Mouse (Mus musculus) forebrain, embryonic 11.5 days (tissue): Measurements from ENCODE around the gene Anks3. TPM values are rescaled to one million over a fixed set of nuclear protein-coding genes. Genes with fewer than 3 reads are reported as not detected.

Experiments used
- ATAC-seq: fragments of 200-750 bp; cut with Nextera tagmentation; replicated peaks from 2 replicates; pipeline ENCODE4 v1.8.0; 2017; ENCODE audit warnings: moderate TSS enrichment; ENCODE audit not compliant: low FRiP score
- DNase-seq: peaks from one replicate; pipeline ENCODE4 v3.0.0-alpha.2; 2017; ENCODE audit warnings: low spot score
- H3K27ac ChIP-seq: fragments of 300-500 bp; sonication (generic); 2 replicates; pipeline ENCODE4 v1.5.1; 2014; ENCODE audit warnings: low read depth, low read length
- H3K27me3 ChIP-seq: fragments of 300-500 bp; sonication (generic); 2 replicates; pipeline ENCODE4 v1.6.1; 2014; ENCODE audit warnings: mild to moderate bottlenecking, low read length, mixed read lengths; ENCODE audit not compliant: control insufficient read depth, insufficient read depth
- H3K36me3 ChIP-seq: fragments of 300-500 bp; sonication (generic); 2 replicates; pipeline ENCODE4 v1.6.1; 2014; ENCODE audit warnings: mild to moderate bottlenecking, low read length, moderate library complexity, mixed read lengths; ENCODE audit not compliant: control insufficient read depth, insufficient read depth
- H3K4me1 ChIP-seq: fragments of 300-500 bp; sonication (generic); replicated peaks from 2 replicates; pipeline ENCODE4 v1.6.1; 2014; ENCODE audit warnings: low read length, mixed read lengths; ENCODE audit not compliant: control insufficient read depth, insufficient read depth
- H3K4me2 ChIP-seq: fragments of 300-500 bp; sonication (generic); 2 replicates; pipeline ENCODE4 v1.6.1; 2014; ENCODE audit warnings: low read depth, mild to moderate bottlenecking, low read length, moderate library complexity, mixed read lengths; ENCODE audit not compliant: severe bottlenecking
- H3K4me3 ChIP-seq: fragments of 300-500 bp; sonication (generic); 2 replicates; pipeline ENCODE4 v1.5.1; 2014; ENCODE audit warnings: low read depth, low read length
- H3K9ac ChIP-seq: fragments of 300-500 bp; sonication (generic); 2 replicates; pipeline ENCODE4 v1.6.1; 2014; ENCODE audit warnings: low read length
- H3K9me3 ChIP-seq: fragments of 300-500 bp; sonication (generic); 2 replicates; pipeline ENCODE4 v1.6.1; 2016; ENCODE audit warnings: low read length, mixed read lengths; ENCODE audit not compliant: control insufficient read depth
- WGBS: fragments of 180-500 bp; shearing (Covaris S2); extraction: QIAGEN DNeasy Blood & Tissue Kit; methylation state at CpG from one replicate; pipeline ENCODE4 v1.1.7; 2014; 5-methylcytosine and 5-hydroxymethylcytosine counted together
- polyA plus RNA-seq: library from polyadenylated mRNA; unstranded; fragments of >200 nt; fragmentation: Nextera tagmentation; extraction: Ambion mirVana; gene quantifications from 2 replicates; pipeline ENCODE4 v1.2.1, GENCODE M21; 2014

Gene Anks3
- polyA plus RNA-seq, 1 experiment from 2014 or later: 50.4 TPM

DNA sequence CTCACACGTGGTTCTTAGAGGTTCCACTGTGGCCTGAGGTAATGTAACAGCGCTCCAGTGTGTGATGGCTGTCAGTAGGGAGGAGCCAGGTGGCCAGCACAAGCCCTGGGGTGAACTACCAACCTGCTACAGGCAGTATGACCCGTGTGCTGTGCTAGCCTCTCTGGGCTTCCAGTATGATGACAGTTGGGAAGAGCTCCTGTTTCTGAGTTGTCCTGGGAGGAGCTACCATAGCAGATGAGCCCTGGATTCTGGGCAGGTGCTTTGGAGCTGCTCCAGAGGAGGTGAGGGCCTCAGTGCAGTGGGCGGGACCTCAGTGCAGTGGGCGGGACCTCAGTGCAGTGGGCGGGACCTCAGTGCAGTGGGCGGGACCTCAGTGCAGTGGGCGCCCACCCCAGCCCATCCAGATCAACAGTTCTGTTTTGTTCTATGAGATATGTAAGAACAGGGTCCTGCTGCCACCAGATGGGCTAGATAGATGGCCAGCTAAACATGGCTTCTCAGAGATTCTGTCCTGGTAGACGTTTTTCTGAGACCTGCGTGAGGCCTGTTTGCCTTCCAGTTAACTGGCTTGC is 51.8 kb downstream of the Anks3 start:
- ATAC-seq (no peak), DNase-seq (no peak)
- no peak overlapping the region for H3K9ac ChIP-seq
- no peak overlapping the region for H3K4me3 ChIP-seq
- no peaks in the 10 kb centered on the region for H3K4me1 ChIP-seq
- no peaks in the 10 kb centered on the region for H3K27me3 ChIP-seq
- 75% methylated on average over 10 of the region's 10 CpGs for WGBS
- no peaks in the 10 kb centered on the region for H3K36me3 ChIP-seq
- H3K27ac ChIP-seq: no peak overlapping the region
- no peaks in the 10 kb centered on the region for H3K9me3 ChIP-seq
- H3K4me2 ChIP-seq: no peak overlapping the region

DNA sequence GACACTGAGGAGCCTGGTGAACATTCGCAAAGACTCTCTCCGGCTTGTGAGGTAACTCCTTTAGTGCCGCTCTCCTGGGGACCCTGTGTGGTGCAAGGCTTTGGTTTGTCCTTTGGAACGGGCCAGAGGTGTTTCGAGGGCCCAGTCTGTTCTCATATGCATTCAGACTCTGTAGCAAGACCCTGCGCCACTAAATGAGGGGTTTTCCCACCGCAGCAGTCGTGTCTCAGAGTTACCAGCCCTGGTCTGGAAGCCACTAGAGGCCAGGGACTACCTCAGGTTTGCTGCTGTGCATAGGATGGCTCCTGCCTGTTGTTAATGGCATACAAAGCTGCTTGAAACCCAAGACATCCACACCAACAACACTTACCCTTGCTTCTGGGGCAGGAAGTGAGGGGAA is 53.2 kb downstream of the Anks3 start:
- H3K9me3 ChIP-seq: no peaks in the 10 kb centered on the region
- no peaks in the 10 kb centered on the region for H3K27me3 ChIP-seq
- DNase-seq (no peak), ATAC-seq (no peak)
- WGBS: 97% methylated on average over 8 of the region's 8 CpGs
- H3K4me2 ChIP-seq: no peak overlapping the region
- no peaks in the 10 kb centered on the region for H3K36me3 ChIP-seq
- no peak overlapping the region for H3K27ac ChIP-seq
- H3K4me1 ChIP-seq: no peaks in the 10 kb centered on the region
- H3K4me3 ChIP-seq: no peak overlapping the region
- H3K9ac ChIP-seq: no peak overlapping the region

DNA sequence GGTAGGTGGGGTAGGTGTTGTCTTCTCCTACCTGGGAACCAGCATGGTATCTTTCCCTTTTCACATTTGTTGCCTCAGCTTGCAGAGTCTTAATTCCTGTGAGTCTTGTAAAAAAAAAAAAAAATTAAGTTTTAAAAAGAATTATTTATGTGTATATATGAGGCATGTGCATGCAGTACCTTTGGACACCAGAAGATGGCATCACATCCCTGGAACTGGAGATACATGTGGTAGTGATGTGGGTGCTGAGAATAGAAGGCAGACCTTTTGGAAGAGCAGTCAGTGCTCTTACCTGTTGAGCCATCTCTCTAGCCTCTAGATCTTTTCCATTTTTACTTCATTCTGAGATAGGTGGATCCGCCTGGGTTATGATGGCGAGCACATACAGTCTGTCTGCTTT is 54.3 kb downstream of the Anks3 start:
- H3K9me3 ChIP-seq: no peaks in the 10 kb centered on the region
- H3K9ac ChIP-seq: no peak overlapping the region
- DNase-seq (no peak), ATAC-seq (no peak)
- WGBS: 96% methylated on average over 2 of the region's 2 CpGs
- H3K36me3 ChIP-seq: no peaks in the 10 kb centered on the region
- H3K4me1 ChIP-seq: no peaks in the 10 kb centered on the region
- H3K27me3 ChIP-seq: no peaks in the 10 kb centered on the region
- no peak overlapping the region for H3K4me2 ChIP-seq
- H3K4me3 ChIP-seq: no peak overlapping the region
- no peak overlapping the region for H3K27ac ChIP-seq

DNA sequence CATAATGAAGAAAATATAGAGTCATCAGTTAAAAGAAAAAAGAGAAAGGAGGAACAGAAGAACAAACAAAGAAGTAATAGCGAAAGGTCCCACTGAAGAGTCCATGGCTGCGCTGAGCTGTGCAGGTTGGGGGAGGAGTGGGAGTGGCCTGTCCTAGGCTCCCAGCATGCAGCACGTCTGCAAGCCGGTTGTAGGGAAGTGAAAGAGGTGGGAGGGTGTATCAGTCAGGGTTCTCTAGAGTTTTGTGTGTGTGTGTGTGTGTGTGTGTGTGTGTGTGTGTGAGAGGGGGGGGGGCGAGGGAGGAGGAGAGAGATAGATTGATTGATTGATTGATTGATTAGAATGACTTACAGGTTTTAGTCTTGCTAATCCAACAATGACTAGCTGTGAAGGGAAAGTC is 56.0 kb downstream of the Anks3 start:
- Histone ChIP-seq H3K27me3 (no peaks in the 10 kb centered on the region), H3K27ac (no peak overlapping the region), H3K9ac (no peak overlapping the region), H3K4me1 (no peaks in the 10 kb centered on the region), H3K36me3 (no peaks in the 10 kb centered on the region), H3K4me2 (no peak overlapping the region), H3K4me3 (no peak overlapping the region), H3K9me3 (no peaks in the 10 kb centered on the region)
- 49% methylated on average over 5 of the region's 5 CpGs for WGBS
- no peak for DNase-seq
- ATAC-seq: no peak

DNA sequence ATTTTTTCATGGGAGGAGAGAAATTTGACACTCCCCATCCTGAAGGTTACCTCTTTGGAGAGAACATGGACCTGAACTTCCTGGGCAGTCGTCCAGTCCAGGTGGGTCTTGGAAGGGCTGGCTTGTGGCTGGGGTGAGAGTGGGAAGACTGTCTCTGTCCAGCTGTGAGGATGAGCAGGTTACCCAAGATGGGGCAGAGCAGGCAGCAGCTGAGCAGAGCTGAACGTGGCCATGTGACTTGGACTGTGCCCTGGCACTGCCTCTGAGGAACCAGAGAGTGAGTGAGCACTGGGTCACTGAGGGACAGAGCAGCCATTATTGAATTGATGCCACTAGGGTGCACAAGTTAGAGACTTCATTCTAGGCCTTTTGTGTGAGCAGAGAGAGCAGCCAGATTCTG is 56.6 kb downstream of the Anks3 start:
- Histone ChIP-seq H3K4me2 (no peak overlapping the region), H3K27ac (no peak overlapping the region), H3K4me3 (no peak overlapping the region), H3K9me3 (no peaks in the 10 kb centered on the region), H3K27me3 (no peaks in the 10 kb centered on the region), H3K9ac (no peak overlapping the region), H3K36me3 (no peaks in the 10 kb centered on the region), H3K4me1 (no peaks in the 10 kb centered on the region)
- ATAC-seq (no peak), DNase-seq (no peak)
- WGBS: 80% methylated on average over 2 of the region's 2 CpGs

DNA sequence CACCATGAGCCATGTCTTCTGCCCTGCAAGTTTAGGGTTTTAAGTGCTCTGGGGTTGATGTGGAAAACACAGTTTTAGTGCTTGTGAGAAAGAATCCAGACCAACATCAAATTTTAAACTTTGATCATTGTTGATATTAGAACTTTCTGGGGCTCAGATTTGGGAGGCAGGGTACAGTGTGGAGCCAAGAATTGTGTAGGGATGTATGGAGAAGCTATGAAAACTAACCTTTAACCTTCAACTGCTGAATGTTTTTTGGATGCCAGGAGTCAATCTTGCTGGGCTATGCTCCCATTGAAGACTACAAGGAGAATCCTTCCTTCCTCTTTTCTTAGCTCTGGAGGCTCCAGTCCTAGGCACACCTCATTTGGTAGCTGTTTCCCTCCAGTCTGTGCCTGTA is 57.4 kb downstream of the Anks3 start:
- no peaks in the 10 kb centered on the region for H3K9me3 ChIP-seq
- no peak overlapping the region for H3K4me3 ChIP-seq
- no peak overlapping the region for H3K4me2 ChIP-seq
- H3K27ac ChIP-seq: no peak overlapping the region
- no peaks in the 10 kb centered on the region for H3K4me1 ChIP-seq
- H3K36me3 ChIP-seq: no peaks in the 10 kb centered on the region
- H3K9ac ChIP-seq: no peak overlapping the region
- DNase-seq: no peak
- ATAC-seq: no peak
- no peaks in the 10 kb centered on the region for H3K27me3 ChIP-seq

DNA sequence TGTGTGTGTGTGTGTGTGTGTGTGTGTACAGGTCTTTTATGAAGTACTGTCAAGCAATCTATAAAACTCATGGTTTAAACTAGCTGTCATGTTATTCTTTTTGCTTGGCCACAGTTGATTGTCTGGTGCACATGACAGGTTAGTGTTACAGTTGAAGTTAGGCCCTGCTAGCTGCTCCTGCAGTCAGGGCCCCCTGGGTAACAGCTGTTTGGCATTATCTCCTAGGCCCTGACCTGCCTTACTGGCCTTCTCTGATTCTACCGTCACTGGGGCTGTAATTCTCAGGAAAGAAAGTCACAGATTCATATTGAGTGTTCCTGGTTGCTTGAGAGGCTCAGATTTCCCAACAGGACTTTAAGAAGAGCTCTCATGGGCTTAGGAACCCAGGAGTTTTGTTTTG is 58.4 kb downstream of the Anks3 start:
- Histone ChIP-seq H3K4me3 (no peak overlapping the region), H3K4me1 (no peaks in the 10 kb centered on the region), H3K36me3 (no peaks in the 10 kb centered on the region), H3K4me2 (no peak overlapping the region), H3K27me3 (no peaks in the 10 kb centered on the region), H3K9ac (no peak overlapping the region), H3K27ac (no peak overlapping the region), H3K9me3 (no peaks in the 10 kb centered on the region)
- ATAC-seq: no peak
- 64% methylated on average over 1 of the region's 1 CpGs for WGBS
- no peak for DNase-seq

DNA sequence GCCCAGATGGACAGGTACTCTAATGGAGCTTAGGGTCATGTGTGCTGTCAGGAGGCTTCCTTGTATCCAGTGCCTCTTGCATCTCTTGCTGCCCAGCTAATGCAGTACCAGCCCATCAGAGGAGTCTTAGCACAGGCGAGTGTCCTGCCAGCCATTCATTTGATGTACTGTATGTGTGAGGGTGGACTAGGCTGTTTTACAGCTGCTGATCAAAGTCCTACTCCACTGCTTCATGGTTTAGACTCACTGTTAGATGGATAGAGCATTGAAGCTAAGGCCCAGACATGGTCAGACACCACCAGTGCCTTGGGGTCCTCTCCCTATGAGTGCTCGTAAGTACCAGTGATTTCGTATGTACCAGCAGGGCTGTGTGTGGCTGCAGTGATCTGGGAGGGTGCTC is 59.1 kb downstream of the Anks3 start:
- H3K9ac ChIP-seq: no peak overlapping the region
- no peak overlapping the region for H3K27ac ChIP-seq
- ATAC-seq: no peak
- no peak overlapping the region for H3K4me3 ChIP-seq
- WGBS: 80% methylated on average over 3 of the region's 3 CpGs
- no peaks in the 10 kb centered on the region for H3K9me3 ChIP-seq
- no peaks in the 10 kb centered on the region for H3K4me1 ChIP-seq
- no peaks in the 10 kb centered on the region for H3K27me3 ChIP-seq
- H3K36me3 ChIP-seq: no peaks in the 10 kb centered on the region
- DNase-seq: no peak
- H3K4me2 ChIP-seq: no peak overlapping the region

DNA sequence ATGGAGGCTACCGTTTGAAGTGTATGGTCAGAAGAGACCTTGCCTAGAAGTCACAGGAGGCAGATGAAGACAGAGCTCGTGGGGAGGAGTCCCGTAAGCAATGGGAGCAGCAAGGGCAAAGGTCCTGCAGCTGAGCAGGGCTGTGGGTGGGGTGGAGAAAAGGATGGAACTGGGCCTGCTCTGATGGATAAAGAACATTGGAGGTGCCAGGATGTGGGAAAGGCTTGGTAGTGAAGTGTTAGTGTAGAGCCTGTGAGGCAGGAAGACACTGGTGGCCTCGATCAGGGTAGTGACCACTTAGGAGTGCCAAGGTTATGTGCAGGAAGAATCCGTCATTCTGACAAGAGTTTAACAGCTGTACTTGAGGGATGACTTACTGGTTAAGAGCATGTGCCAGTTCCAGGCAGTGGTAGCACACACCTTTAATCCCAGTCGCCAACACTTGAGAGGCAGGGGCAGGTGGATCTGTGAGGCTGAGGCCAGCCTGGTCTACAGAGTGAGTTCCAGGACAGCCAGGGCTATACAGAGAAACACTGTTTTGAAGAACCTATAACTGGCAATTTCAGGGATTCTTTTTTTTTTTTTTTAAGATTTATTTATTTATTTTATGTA is 60.4 kb downstream of the Anks3 start:
- WGBS: 88% methylated on average over 6 of the region's 6 CpGs
- H3K4me2 ChIP-seq: no peak overlapping the region
- no peak for DNase-seq

More for the DNA sequence above, 60.4 kb downstream of the Anks3 start:
- Histone ChIP-seq H3K9ac (no peak overlapping the region), H3K27ac (no peak overlapping the region), H3K27me3 (no peaks in the 10 kb centered on the region), H3K9me3 (no peaks in the 10 kb centered on the region), H3K4me1 (no peaks in the 10 kb centered on the region), H3K4me3 (no peak overlapping the region), H3K36me3 (no peaks in the 10 kb centered on the region)
- no peak for ATAC-seq
